Mouse (Mus musculus): ENCODE results near the gene Msi2.

GRCm38 (mm10) chr11:88461601-88462000 lies 256.7 kb downstream of the Msi2 start:
- TF ChIP-seq CTCF (IDR thresholded peaks at IDR 0.05; ENCODE audit: control insufficient read depth, insufficient read depth, insufficient replicate concordance, low read depth, low read length) (no peak), POLR2A (IDR thresholded peaks at IDR 0.05; ENCODE audit: control insufficient read depth, low read depth, low read length) (no peak)
